Mouse (Mus musculus): ENCODE data around the gene Snrpf.

DNA sequence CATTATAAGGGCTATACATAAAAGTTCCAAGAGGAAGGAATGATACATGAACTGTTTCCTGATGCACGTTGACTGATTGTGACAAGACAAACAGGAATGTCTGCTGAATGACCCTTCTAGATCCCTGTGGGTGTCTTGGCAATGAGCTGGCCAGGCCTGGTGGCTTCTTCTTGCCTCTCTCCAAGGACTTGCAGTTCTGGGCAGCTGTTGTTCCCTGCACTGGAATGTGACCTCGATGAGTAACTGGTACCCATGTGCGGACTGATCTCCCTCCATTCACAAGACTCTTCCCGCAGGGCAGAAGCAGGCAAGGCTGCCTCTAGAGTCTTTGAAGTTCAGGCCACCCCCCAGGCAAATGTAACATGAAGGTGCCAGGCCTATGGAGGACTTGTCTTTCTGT lies 6.3 kb upstream of the Snrpf start:
- no peak for TF ChIP-seq CTCF (IDR thresholded peaks at IDR 0.05; ENCODE audit: low read depth, low read length)
- no peak for TF ChIP-seq GATA1 (IDR thresholded peaks at IDR 0.05; ENCODE audit: borderline replicate concordance, low read length)
- no peak for TF ChIP-seq POLR2AphosphoS5 (IDR thresholded peaks at IDR 0.05; ENCODE audit: insufficient replicate concordance, low read depth, low read length)
- TF ChIP-seq TAL1 (conservative IDR thresholded peaks at IDR 0.05; ENCODE audit: low read depth, low read length): no peak

Measured in G1E (cell line).